Mouse (Mus musculus) layer of hippocampus, adult 8-10 months (tissue): ENCODE measurements around the gene Dkkl1. TPM values are rescaled to one million over a fixed set of nuclear protein-coding genes. Genes with fewer than 3 reads are reported as not detected.
"Not testable (repeated sequence)": the region's sequence is repeated elsewhere in the genome, so short reads cannot be mapped to it uniquely, and the experiment has no call there.

Source experiments
- DNase-seq, 2 experiments: peaks; one replicate each; pipeline ENCODE4 v3.0.0; 2022; ENCODE audit warnings: low spot score in 2 of 2
- total RNA-seq, 4 experiments: library from RNA; stranded (reverse); gene quantifications; 2 replicates each; pipeline ENCODE4 v1.2.4; 2022

Gene Dkkl1
- 1 to 10 TPM; 2.1 to 3.3 (median 2.6) TPM for total RNA-seq

- DNase-seq, result no peak
These were observed at the start of gene Dkkl1 for GRCm38 (mm10) chr7:45211851-45212251. Gene Dkkl1, minus strand, starts transcription at chr7:45212147.

GRCm38 (mm10) chr7:45259281-45259680 is 47.3 kb upstream of the Dkkl1 start:
- DNase-seq, result no peak

- peak in 1 of 2 experiments; percentile 32 for DNase-seq
These were observed 45.3 kb upstream of the Dkkl1 start for GRCm38 (mm10) chr7:45257063-45257840.

GRCm38 (mm10) chr7:45255822-45256221 is 43.9 kb upstream of the Dkkl1 start:
- DNase-seq, result not testable (repeated sequence)

GRCm38 (mm10) chr7:45253806-45254205 is 41.9 kb upstream of the Dkkl1 start:
- no peak for DNase-seq

GRCm38 (mm10) chr7:45247666-45248065 is 35.7 kb upstream of the Dkkl1 start:
- DNase-seq, result no peak

GRCm38 (mm10) chr7:45241389-45241749 is 29.4 kb upstream of the Dkkl1 start:
- no peak for DNase-seq

GRCm38 (mm10) chr7:45240633-45241388 is 28.9 kb upstream of the Dkkl1 start, which contains the start of gene Slc6a16:
Gene Slc6a16, plus strand, starts transcription at chr7:45241085.
- peak in 1 of 2 experiments; percentile 57 for DNase-seq

GRCm38 (mm10) chr7:45240109-45240508 is 28.2 kb upstream of the Dkkl1 start:
- no peak for DNase-seq

- DNase-seq, result no peak
These were observed 27.0 kb upstream of the Dkkl1 start, which contains the start of gene Cd37 for GRCm38 (mm10) chr7:45238723-45239496. Gene Cd37, minus strand, starts transcription at chr7:45239115.

GRCm38 (mm10) chr7:45237747-45238699 is 26.1 kb upstream of the Dkkl1 start:
- DNase-seq, result no peak

GRCm38 (mm10) chr7:45235656-45236180 is 23.8 kb upstream of the Dkkl1 start:
- DNase-seq, result no peak

- no peak for DNase-seq
These were observed 23.1 kb upstream of the Dkkl1 start for GRCm38 (mm10) chr7:45234922-45235571.

GRCm38 (mm10) chr7:45234333-45234841 is 22.4 kb upstream of the Dkkl1 start:
- DNase-seq, result peak in 1 of 2 experiments; percentile 34

- DNase-seq, result peak; percentile 75 to 79
These were observed 21.8 kb upstream of the Dkkl1 start for GRCm38 (mm10) chr7:45233580-45234332.

- DNase-seq, result peak in 1 of 2 experiments; percentile 28
These were observed 20.9 kb upstream of the Dkkl1 start for GRCm38 (mm10) chr7:45232716-45233465.

- no peak for DNase-seq
These were observed 20.0 kb upstream of the Dkkl1 start for GRCm38 (mm10) chr7:45231941-45232340.

- DNase-seq, result no peak
These were observed 19.2 kb upstream of the Dkkl1 start for GRCm38 (mm10) chr7:45231192-45231591.
